Mouse (Mus musculus): ENCODE results near the gene Acr. TPM values are rescaled to one million over a fixed set of nuclear protein-coding genes. Genes with fewer than 3 reads are reported as not detected.

The Acr gene
- not detected in 2 replicates for total RNA-seq (2012; rRNA removed)
- not detected in 2 replicates for total RNA-seq (2014; rRNA removed)
- not detected in 2 replicates for polyA plus RNA-seq (2012; ENCODE audit: insufficient read length, low read depth)

DNA sequence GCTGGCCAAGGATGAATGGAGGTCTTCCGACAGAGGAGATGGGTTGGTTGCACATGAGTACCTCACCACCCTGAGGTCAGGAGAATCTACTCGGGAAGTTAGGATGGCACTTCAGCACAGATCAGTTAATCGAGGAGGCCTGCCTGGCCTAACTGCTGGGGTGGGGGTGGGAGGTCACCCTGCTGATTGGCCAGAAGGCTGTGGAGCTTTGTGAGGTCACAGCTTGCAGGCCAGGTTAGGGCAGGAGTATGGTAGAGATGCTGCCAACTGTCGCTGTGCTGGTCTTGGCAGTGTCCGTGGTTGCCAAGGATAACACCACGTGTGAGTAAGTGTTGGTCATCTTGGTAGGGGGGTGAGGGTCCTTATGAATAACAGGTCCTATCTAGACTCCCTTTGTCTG, at the start of gene Acr:
TSS of gene Acr (plus strand) at position 213 of the 400 bp plus-strand sequence.
- no peaks in the 10 kb centered on the region for H3K36me3 ChIP-seq (replicated peaks in 1 of 2; ENCODE audit: control insufficient read depth in 1 of 2, insufficient read depth in 1 of 2, low read length in 1 of 2)
- H3K79me2 ChIP-seq (replicated peaks; ENCODE audit: control insufficient read depth, extremely low read depth, insufficient read depth, poor library complexity, severe bottlenecking) = no peaks in the 10 kb centered on the region
- no peaks in the 10 kb centered on the region for H3K4me1 ChIP-seq (ENCODE audit: control insufficient read depth in 1 of 2, insufficient read depth in 2 of 2)
- no peak within 1 kb of the TSS for H3K27ac ChIP-seq (ENCODE audit: insufficient read depth, low read depth)
- H3K4me3 ChIP-seq (replicated peaks in 1 of 3; ENCODE audit: low read depth in 2 of 3, low read length in 2 of 3, poor library complexity in 1 of 3) = no peak within 1 kb of the TSS
- H3K4me2 ChIP-seq (ENCODE audit: insufficient read depth, low read depth, poor library complexity, severe bottlenecking) = no peak within 1 kb of the TSS
- dilution Hi-C loops (cut with MboI; ENCODE audit: extremely low pct_ligation_motif_present, extremely low pct_unique_long_range_greater_than_20kb, low sequenced_read_pairs) = no loop called here
- no peak within 1 kb of the TSS for H3K9ac ChIP-seq (ENCODE audit: insufficient read depth, low read depth)
- TF ChIP-seq NELFE (IDR thresholded peaks at IDR 0.05; ENCODE audit: low read depth, low read length) = no peak
- no peak for TF ChIP-seq TBP (conservative IDR thresholded peaks at IDR 0.05; ENCODE audit: low read depth, low read length)
- no peak for TF ChIP-seq CHD1 (IDR thresholded peaks at IDR 0.05; ENCODE audit: low read depth, low read length)
- TF ChIP-seq USF2 (conservative IDR thresholded peaks at IDR 0.05; ENCODE audit: low read depth, low read length) = no peak
- TF ChIP-seq SIN3A (IDR thresholded peaks at IDR 0.05; ENCODE audit: low read length) = no peak
- no peak for TF ChIP-seq KAT2A (IDR thresholded peaks at IDR 0.05; ENCODE audit: insufficient replicate concordance, low read length)
- no peak for TF ChIP-seq IRF4 (IDR thresholded peaks at IDR 0.05; ENCODE audit: low read depth, low read length)
- TF ChIP-seq PAX5 (IDR thresholded peaks at IDR 0.05; ENCODE audit: low read length) = no peak
- no peak for TF ChIP-seq CHD2 (IDR thresholded peaks at IDR 0.05; ENCODE audit: low read length)
- TF ChIP-seq USF1 (IDR thresholded peaks at IDR 0.05; ENCODE audit: low read depth, low read length) = no peak
- TF ChIP-seq ETS1 (conservative IDR thresholded peaks at IDR 0.05; ENCODE audit: low read depth, low read length) = no peak
- TF ChIP-seq MAZ (IDR thresholded peaks at IDR 0.05; ENCODE audit: low read depth, low read length) = no peak
- TF ChIP-seq ZMIZ1 (IDR thresholded peaks at IDR 0.05; ENCODE audit: low read depth, low read length) = no peak
- no peak for TF ChIP-seq SMC3 (IDR thresholded peaks at IDR 0.05; ENCODE audit: low read depth, low read length)
- TF ChIP-seq MYC (IDR thresholded peaks at IDR 0.05; ENCODE audit: low read depth, low read length) = no peak
- in situ Hi-C loops (cut with MboI; ENCODE audit: low pct_ligation_motif_present, low pct_unique_long_range_greater_than_20kb, low sequenced_read_pairs) = no loop called here
- no peak for DNase-seq (ENCODE audit: extremely low read depth)
- H3K27me3 ChIP-seq (replicated peaks) = peaks cover 67% of the 10 kb centered on the region
- no peaks in the 10 kb centered on the region for H3K9me3 ChIP-seq (replicated peaks; ENCODE audit: low read length)

- Histone ChIP-seq H3K9me3 (replicated peaks; ENCODE audit: low read length) (peaks cover 3% of the 10 kb centered on the region), H3K27ac (ENCODE audit: insufficient read depth, low read depth) (no peak overlapping the region), H3K4me2 (ENCODE audit: insufficient read depth, low read depth, poor library complexity, severe bottlenecking) (no peak overlapping the region), H3K27me3 (replicated peaks) (peaks cover 32% of the 10 kb centered on the region), H3K9ac (ENCODE audit: insufficient read depth, low read depth) (no peak overlapping the region), H3K36me3 (replicated peaks in 1 of 2; ENCODE audit: control insufficient read depth in 1 of 2, insufficient read depth in 1 of 2, low read length in 1 of 2) (no peaks in the 10 kb centered on the region), H3K4me1 (ENCODE audit: control insufficient read depth in 1 of 2, insufficient read depth in 2 of 2) (peaks cover 0 to 6% of the 10 kb centered on the region in 2 experiments; a peak in 2 of 4 replicates), H3K79me2 (replicated peaks; ENCODE audit: control insufficient read depth, extremely low read depth, insufficient read depth, poor library complexity, severe bottlenecking) (no peaks in the 10 kb centered on the region), H3K4me3 (replicated peaks in 1 of 3; ENCODE audit: low read depth in 2 of 3, low read length in 2 of 3, poor library complexity in 1 of 3) (no peak overlapping the region)
- dilution Hi-C loops (cut with MboI; ENCODE audit: extremely low pct_ligation_motif_present, extremely low pct_unique_long_range_greater_than_20kb, low sequenced_read_pairs) (no loop called here), in situ Hi-C loops (cut with MboI; ENCODE audit: low pct_ligation_motif_present, low pct_unique_long_range_greater_than_20kb, low sequenced_read_pairs) (no loop called here)
- TF ChIP-seq JUND (conservative IDR thresholded peaks at IDR 0.05; ENCODE audit: low read depth, low read length) (no peak), EP300 (IDR thresholded peaks at IDR 0.05; ENCODE audit: low read length) (no peak), JUN (IDR thresholded peaks at IDR 0.05; ENCODE audit: insufficient read depth, low read depth, low read length) (no peak), E2F4 (IDR thresholded peaks at IDR 0.05; ENCODE audit: insufficient replicate concordance, low read depth, low read length) (no peak), HCFC1 (IDR thresholded peaks at IDR 0.05; ENCODE audit: low read depth, low read length) (no peak), TBP (conservative IDR thresholded peaks at IDR 0.05; ENCODE audit: low read depth, low read length) (no peak), USF2 (conservative IDR thresholded peaks at IDR 0.05; ENCODE audit: low read depth, low read length) (no peak), USF1 (IDR thresholded peaks at IDR 0.05; ENCODE audit: low read depth, low read length) (no peak)
- DNase-seq (ENCODE audit: extremely low read depth) = no peak
Observed at GRCm38 (mm10) chr15:89521951-89522350, 46.2 kb upstream of the Acr start.
